Mouse (Mus musculus) MEL (cell line): ENCODE results near the gene Fgfr2.

ENCODE experiments used
- BHLHE40 ChIP-seq: IDR thresholded peaks from 2 replicates; pipeline ENCODE4 v1.6.1; 2012; ENCODE audit warnings: low read depth, mild to moderate bottlenecking, inconsistent platforms, low read length, improper control_type of control experiment, borderline replicate concordance
- CHD1 ChIP-seq: IDR thresholded peaks from 2 replicates; pipeline ENCODE4 v1.6.1; 2012; ENCODE audit warnings: low read depth, mild to moderate bottlenecking, inconsistent platforms, low read length, improper control_type of control experiment
- CHD2 ChIP-seq: IDR thresholded peaks from 2 replicates; pipeline ENCODE4 v1.6.1; 2011; ENCODE audit warnings: low read length, improper control_type of control experiment
- CTCF ChIP-seq, 3 experiments: IDR thresholded peaks in 2 of 3; conservative IDR thresholded peaks in 1 of 3; 2 replicates each; pipeline ENCODE4 v1.5.1; 2011 to 2012; ENCODE audit warnings: low read length in 3 of 3, low read depth in 2 of 3, mild to moderate bottlenecking in 2 of 3, improper control_type of control experiment in 1 of 3, inconsistent platforms in 1 of 3, mixed read lengths in 1 of 3, moderate library complexity in 1 of 3; ENCODE audit not compliant: control insufficient read depth in 1 of 3, insufficient read depth in 1 of 3, poor library complexity in 1 of 3, severe bottlenecking in 1 of 3
- EP300 ChIP-seq, 2 experiments: IDR thresholded peaks; 2 replicates each; pipeline ENCODE4 v1.6.1; 2011; ENCODE audit warnings: improper control_type of control experiment in 2 of 2, low read length in 2 of 2, low read depth in 1 of 2, mild to moderate bottlenecking in 1 of 2
- GATA1 ChIP-seq: IDR thresholded peaks from 2 replicates; pipeline ENCODE4 v1.6.1; 2011; ENCODE audit warnings: low read depth, low read length, improper control_type of control experiment
- NELFE ChIP-seq: IDR thresholded peaks from 2 replicates; pipeline ENCODE4 v1.6.1; 2011; ENCODE audit warnings: low read depth, low read length, improper control_type of control experiment
- NRF1 ChIP-seq: IDR thresholded peaks from 2 replicates; pipeline ENCODE4 v1.6.1; 2014; ENCODE audit warnings: low read depth, mild to moderate bottlenecking, inconsistent platforms, low read length, improper control_type of control experiment, moderate library complexity; ENCODE audit not compliant: poor library complexity, insufficient read depth, severe bottlenecking
- POLR2A ChIP-seq, 2 experiments: IDR thresholded peaks; 2 replicates each; pipeline ENCODE4 v1.6.1; 2011 to 2012; ENCODE audit warnings: low read length in 2 of 2, mild to moderate bottlenecking in 2 of 2, control low read depth in 1 of 2, improper control_type of control experiment in 1 of 2, low read depth in 1 of 2, moderate library complexity in 1 of 2; ENCODE audit not compliant: control insufficient read depth in 1 of 2, insufficient read depth in 1 of 2, poor library complexity in 1 of 2
- SIN3A ChIP-seq: IDR thresholded peaks from 2 replicates; pipeline ENCODE4 v1.6.1; 2012; ENCODE audit warnings: low read length, improper control_type of control experiment, inconsistent platforms
- TAL1 ChIP-seq: IDR thresholded peaks from 2 replicates; pipeline ENCODE4 v1.6.1; 2012; ENCODE audit warnings: mild to moderate bottlenecking, inconsistent platforms, low read length, moderate library complexity, mixed read lengths
- USF1 ChIP-seq: IDR thresholded peaks from 2 replicates; pipeline ENCODE4 v1.6.1; 2014; ENCODE audit warnings: low read depth, mild to moderate bottlenecking, inconsistent platforms, low read length, improper control_type of control experiment, moderate library complexity
- USF2 ChIP-seq, 2 experiments: IDR thresholded peaks; 2 replicates each; pipeline ENCODE4 v1.6.1; 2011 to 2012; ENCODE audit warnings: improper control_type of control experiment in 2 of 2, low read length in 2 of 2, borderline replicate concordance in 1 of 2, inconsistent platforms in 1 of 2, low read depth in 1 of 2, mild to moderate bottlenecking in 1 of 2; ENCODE audit not compliant: insufficient read depth in 1 of 2
- ZC3H11A ChIP-seq: IDR thresholded peaks from 2 replicates; pipeline ENCODE4 v1.6.1; 2012; ENCODE audit warnings: low read depth, mild to moderate bottlenecking, inconsistent platforms, low read length, improper control_type of control experiment

DNA sequence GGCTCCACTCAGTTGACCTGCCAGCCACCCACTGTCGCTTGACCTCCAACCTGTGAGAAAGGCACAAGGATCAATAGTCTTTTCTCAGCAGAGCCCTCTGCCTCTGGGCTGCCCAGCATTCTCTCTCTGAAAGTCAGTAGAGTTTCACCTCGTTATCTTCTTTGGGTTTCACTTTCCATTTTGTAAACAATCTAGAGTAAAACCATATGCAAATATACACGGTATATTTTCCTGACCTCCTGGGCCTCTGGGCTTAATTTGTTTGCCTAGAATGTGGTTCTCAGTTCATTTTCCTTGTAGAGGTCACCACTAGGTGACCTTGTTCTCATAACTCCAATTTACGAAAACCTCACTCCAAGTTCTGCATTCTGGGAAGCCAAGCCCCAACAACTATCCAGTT is 2322.5 kb downstream of the Fgfr2 start:
- no peak for TF ChIP-seq USF1
- TF ChIP-seq CTCF (IDR thresholded peaks at IDR 0.05 in 2 of 3, conservative IDR thresholded peaks at IDR 0.05 in 1 of 3; ENCODE audit: control insufficient read depth in 1 of 3, insufficient read depth in 1 of 3, low read depth in 2 of 3, low read length in 3 of 3, poor library complexity in 1 of 3, severe bottlenecking in 1 of 3): no peak
- no peak for TF ChIP-seq POLR2A (IDR thresholded peaks at IDR 0.05; ENCODE audit: control insufficient read depth in 1 of 2, insufficient read depth in 1 of 2, low read depth in 1 of 2, low read length in 2 of 2, poor library complexity in 1 of 2)
- no peak for TF ChIP-seq TAL1
- TF ChIP-seq CHD1: no peak
- TF ChIP-seq ZC3H11A: no peak
- TF ChIP-seq NELFE: no peak
- no peak for TF ChIP-seq NRF1
- no peak for TF ChIP-seq BHLHE40
- TF ChIP-seq CHD2: no peak
- TF ChIP-seq USF2 (IDR thresholded peaks at IDR 0.05; ENCODE audit: borderline replicate concordance in 1 of 2, insufficient read depth in 1 of 2, low read depth in 1 of 2, low read length in 2 of 2): no peak
- no peak for TF ChIP-seq SIN3A
- TF ChIP-seq EP300 (IDR thresholded peaks at IDR 0.05; ENCODE audit: low read depth in 1 of 2, low read length in 2 of 2): no peak
- no peak for TF ChIP-seq GATA1
